Mouse (Mus musculus): ENCODE results near the gene Hba-a1. TPM values are rescaled to one million over a fixed set of nuclear protein-coding genes. Genes with fewer than 3 reads are reported as not detected.

Hba-a1 gene
- total RNA-seq, 2 experiments from 2014 or later: 527 to 541 TPM

Other genes with a start within 250 kb of the Hba-a1 start
- not detected for gene Il9r, start 83.2 kb upstream of the Hba-a1 start, total RNA-seq (2021)
- gene Snrnp25, start 78.1 kb upstream of the Hba-a1 start, total RNA-seq (2021): 10 to 100 TPM; 28.3 to 29.3 TPM
- 10 to 100 TPM; 23.6 to 29.5 TPM for gene Rhbdf1, start 61.2 kb upstream of the Hba-a1 start, total RNA-seq (2021)
- 10 to 100 TPM; 19.7 to 21.4 TPM for gene Mpg, start 57.0 kb upstream of the Hba-a1 start, total RNA-seq (2021)
- gene Nprl3, start 15.8 kb upstream of the Hba-a1 start, total RNA-seq (2021): 10 to 100 TPM; 57.1 to 63.2 TPM
- gene Hba-x, start 7.1 kb upstream of the Hba-a1 start, total RNA-seq (2021): not detected
- 1 to 10 TPM; 2.3 to 3.3 TPM for gene Hbq1b, start 3.5 kb downstream of the Hba-a1 start, total RNA-seq (2021)
- 100 to 1,000 TPM; 397 to 459 TPM for gene Hba-a2, start 13.0 kb downstream of the Hba-a1 start, total RNA-seq (2021)
- gene Hbq1a, start 16.6 kb downstream of the Hba-a1 start, total RNA-seq (2021): under 1 TPM; 0.93 to 0.99 TPM
- gene Sh3pxd2b, start 64.3 kb downstream of the Hba-a1 start, total RNA-seq (2021): 10 to 100 TPM; 18.9 to 22.6 TPM
- gene Ubtd2, start 171.9 kb downstream of the Hba-a1 start, total RNA-seq (2021): 10 to 100 TPM; 39.2 to 43.4 TPM
- gene Efcab9, start 248.6 kb downstream of the Hba-a1 start, total RNA-seq (2021): 1 to 10 TPM; 1.5 to 2.3 TPM
- gene Stk10, start 249.8 kb downstream of the Hba-a1 start, total RNA-seq (2021): 1 to 10 TPM; 7.5 to 8.3 TPM

Data from layer of hippocampus, postnatal 14 days (tissue).